Mouse (Mus musculus) megakaryocyte, adult 5-6 weeks (primary cell): ENCODE measurements around the gene Tshz2. TPM values are rescaled to one million over a fixed set of nuclear protein-coding genes. Genes with fewer than 3 reads are reported as not detected.

Source experiments
- ATAC-seq: 2 replicates; pipeline ENCODE4 v1.8.0; 2016; ENCODE audit warnings: mild to moderate bottlenecking, inconsistent platforms; ENCODE audit not compliant: poor library complexity, severe bottlenecking
- total RNA-seq, 2 experiments: library from RNA; stranded (forward) in 1 of 2; stranded (reverse) in 1 of 2; fragments of 153-499, 151-499 nt in 1 of 2; fragments of 221-1000, 200-1000 nt in 1 of 2; gene quantifications; 2 replicates each; pipeline versions ENCODE4 v1.2.3 to v1.2.4; 2015 to 2017

Gene Tshz2
- total RNA-seq, 2 experiments from 2014 or later: not detected

GRCm38 (mm10) chr2:169927401-169927800 is 294.6 kb downstream of the Tshz2 start:
- ATAC-seq: no peak

GRCm38 (mm10) chr2:169928447-169929120 is 295.8 kb downstream of the Tshz2 start:
- 0 out of 2 replicates have a peak, but pooled peaks have one; percentile 27 for ATAC-seq

- ATAC-seq: no peak
These were observed 297.0 kb downstream of the Tshz2 start for GRCm38 (mm10) chr2:169929540-169930497.

- ATAC-seq: no peak
These were observed 302.8 kb downstream of the Tshz2 start for GRCm38 (mm10) chr2:169935642-169936041.

- ATAC-seq: no peak
These were observed 307.7 kb downstream of the Tshz2 start for GRCm38 (mm10) chr2:169940297-169941142.

- ATAC-seq: no peak
These were observed 310.9 kb downstream of the Tshz2 start for GRCm38 (mm10) chr2:169943727-169944126.

GRCm38 (mm10) chr2:169948139-169948538 is 315.3 kb downstream of the Tshz2 start:
- ATAC-seq: no peak

- ATAC-seq: no peak
These were observed 318.2 kb downstream of the Tshz2 start for GRCm38 (mm10) chr2:169951041-169951440.

GRCm38 (mm10) chr2:169952981-169953380 is 320.2 kb downstream of the Tshz2 start:
- ATAC-seq: no peak

- ATAC-seq: no peak
These were observed 326.1 kb downstream of the Tshz2 start for GRCm38 (mm10) chr2:169958736-169959573.

- no peak for ATAC-seq
These were observed 328.8 kb downstream of the Tshz2 start for GRCm38 (mm10) chr2:169961463-169962230.

- ATAC-seq: no peak
These were observed 329.4 kb downstream of the Tshz2 start for GRCm38 (mm10) chr2:169962231-169962600.

GRCm38 (mm10) chr2:169962776-169963175 is 330.0 kb downstream of the Tshz2 start:
- no peak for ATAC-seq

- no peak for ATAC-seq
These were observed 337.7 kb downstream of the Tshz2 start for GRCm38 (mm10) chr2:169970481-169970880.

- no peak for ATAC-seq
These were observed 350.1 kb downstream of the Tshz2 start for GRCm38 (mm10) chr2:169982925-169983324.

GRCm38 (mm10) chr2:169987186-169987585 is 354.4 kb downstream of the Tshz2 start:
- no peak for ATAC-seq

- no peak for ATAC-seq
These were observed 356.4 kb downstream of the Tshz2 start for GRCm38 (mm10) chr2:169989186-169989585.

GRCm38 (mm10) chr2:169990991-169991390 is 358.2 kb downstream of the Tshz2 start:
- no peak for ATAC-seq

GRCm38 (mm10) chr2:169995987-169996386 is 363.2 kb downstream of the Tshz2 start:
- ATAC-seq: no peak
